Mouse (Mus musculus) kidney, embryonic 15.5 days (tissue): ENCODE results near the gene Nlrc4. TPM values are rescaled to one million over a fixed set of nuclear protein-coding genes. Genes with fewer than 3 reads are reported as not detected.

Experiments
- ATAC-seq: fragments of 200-750 bp; cut with Nextera tagmentation; replicated peaks from 2 replicates; pipeline ENCODE4 v1.8.0; 2017; ENCODE audit warnings: moderate TSS enrichment; ENCODE audit not compliant: low FRiP score
- H3K27ac ChIP-seq: fragments of 300-500 bp; sonication (generic); 2 replicates; pipeline ENCODE4 v1.5.1; 2015; ENCODE audit warnings: mild to moderate bottlenecking, inconsistent platforms
- H3K27me3 ChIP-seq: fragments of 300-500 bp; sonication (generic); 2 replicates; pipeline ENCODE4 v1.6.1; 2015; ENCODE audit warnings: inconsistent platforms
- H3K36me3 ChIP-seq: fragments of 300-500 bp; sonication (generic); 2 replicates; pipeline ENCODE4 v1.6.1; 2015; ENCODE audit warnings: inconsistent platforms
- H3K4me1 ChIP-seq: fragments of 300-500 bp; sonication (generic); 2 replicates; pipeline ENCODE4 v1.6.1; 2015; ENCODE audit warnings: inconsistent platforms
- H3K4me2 ChIP-seq: fragments of 300-500 bp; sonication (generic); 2 replicates; pipeline ENCODE4 v1.6.1; 2015; ENCODE audit warnings: moderate library complexity, mild to moderate bottlenecking, inconsistent platforms
- H3K4me3 ChIP-seq: fragments of 300-500 bp; sonication (generic); replicated peaks from 2 replicates; pipeline ENCODE4 v1.5.1; 2015; ENCODE audit warnings: mild to moderate bottlenecking, inconsistent platforms
- H3K9ac ChIP-seq: fragments of 300-500 bp; sonication (generic); 2 replicates; pipeline ENCODE4 v1.6.1; 2015; ENCODE audit warnings: mild to moderate bottlenecking, inconsistent platforms
- H3K9me3 ChIP-seq: fragments of 300-500 bp; sonication (generic); replicated peaks from 2 replicates; pipeline ENCODE4 v1.6.1; 2016; ENCODE audit warnings: inconsistent platforms
- WGBS: fragments of 180-500 bp; shearing (Covaris S2); methylation state at CpG from one replicate; pipeline ENCODE4 v1.1.7; 2015; ENCODE audit warnings: mixed read lengths; 5-methylcytosine and 5-hydroxymethylcytosine counted together
- polyA plus RNA-seq: library from polyadenylated mRNA; unstranded; fragments of >200 nt; fragmentation: Nextera tagmentation; extraction: Ambion mirVana; gene quantifications from 2 replicates; pipeline ENCODE4 v1.2.1, GENCODE M21; 2015

Gene Nlrc4
- polyA plus RNA-seq, 1 experiment from 2014 or later = 0.39 TPM

- no peaks in the 10 kb centered on the region for H3K9me3 ChIP-seq
- no peak overlapping the region for H3K9ac ChIP-seq
- no peak overlapping the region for H3K4me2 ChIP-seq
- H3K27me3 ChIP-seq = no peaks in the 10 kb centered on the region
- 76% methylated on average over 3 of the region's 3 CpGs for WGBS
- H3K4me1 ChIP-seq = 0 out of 2 replicates have a peak, but pooled peaks cover 1% of the 10 kb centered on the region
- ATAC-seq = no peak
- H3K27ac ChIP-seq = no peak overlapping the region
- H3K4me3 ChIP-seq = no peak overlapping the region
- H3K36me3 ChIP-seq = peaks cover 39% of the 10 kb centered on the region
These were observed 69.1 kb downstream of the Nlrc4 start for GRCm38 (mm10) chr17:74389847-74390246.

GRCm38 (mm10) chr17:74386657-74387056 lies 72.3 kb downstream of the Nlrc4 start:
- H3K27ac ChIP-seq = no peak overlapping the region
- H3K9me3 ChIP-seq = no peaks in the 10 kb centered on the region
- H3K27me3 ChIP-seq = no peaks in the 10 kb centered on the region
- H3K4me1 ChIP-seq = no peaks in the 10 kb centered on the region
- H3K9ac ChIP-seq = no peak overlapping the region
- no peak overlapping the region for H3K4me2 ChIP-seq
- H3K4me3 ChIP-seq = no peak overlapping the region
- peaks cover 70% of the 10 kb centered on the region for H3K36me3 ChIP-seq
- no peak for ATAC-seq

GRCm38 (mm10) chr17:74376916-74377315 lies 82.0 kb downstream of the Nlrc4 start:
- Histone ChIP-seq H3K4me3 (no peak overlapping the region), H3K27me3 (no peaks in the 10 kb centered on the region), H3K9ac (no peak overlapping the region), H3K4me2 (no peak overlapping the region), H3K4me1 (no peaks in the 10 kb centered on the region), H3K27ac (no peak overlapping the region), H3K9me3 (no peaks in the 10 kb centered on the region), H3K36me3 (peaks cover 78% of the 10 kb centered on the region)
- 88% methylated on average over 1 of the region's 1 CpGs for WGBS
- ATAC-seq = no peak

Other genes with a start within 250 kb of the Nlrc4 start
- gene Memo1, start 163.6 kb downstream of the Nlrc4 start, polyA plus RNA-seq = 77.4 and 81.7 TPM in 2 replicates
- 237 and 269 TPM in 2 replicates for gene Dpy30, start 135.2 kb downstream of the Nlrc4 start, polyA plus RNA-seq
- gene Spast, start 120.2 kb downstream of the Nlrc4 start, polyA plus RNA-seq = 13.0 and 14.4 TPM in 2 replicates
- 45.1 and 48.2 TPM in 2 replicates for gene Slc30a6, start 63.5 kb downstream of the Nlrc4 start, polyA plus RNA-seq
- 55.3 and 70.1 TPM in 2 replicates for gene Yipf4, start 30.4 kb upstream of the Nlrc4 start, polyA plus RNA-seq
- 89.3 and 97.7 TPM in 2 replicates for gene Birc6, start 69.2 kb upstream of the Nlrc4 start, polyA plus RNA-seq